Mouse (Mus musculus) liver, postnatal 0 days (tissue): ENCODE results near the gene Gm20765.

Experiments
- CTCF ChIP-seq: sonication (generic); IDR thresholded peaks from 2 replicates; pipeline ENCODE4 v1.5.1; 2016; ENCODE audit warnings: antibody characterized with exemption, low read depth
- EP300 ChIP-seq: IDR thresholded peaks from 2 replicates; pipeline ENCODE4 v1.6.1; 2016; ENCODE audit warnings: antibody characterized with exemption, low read depth, mild to moderate bottlenecking

DNA sequence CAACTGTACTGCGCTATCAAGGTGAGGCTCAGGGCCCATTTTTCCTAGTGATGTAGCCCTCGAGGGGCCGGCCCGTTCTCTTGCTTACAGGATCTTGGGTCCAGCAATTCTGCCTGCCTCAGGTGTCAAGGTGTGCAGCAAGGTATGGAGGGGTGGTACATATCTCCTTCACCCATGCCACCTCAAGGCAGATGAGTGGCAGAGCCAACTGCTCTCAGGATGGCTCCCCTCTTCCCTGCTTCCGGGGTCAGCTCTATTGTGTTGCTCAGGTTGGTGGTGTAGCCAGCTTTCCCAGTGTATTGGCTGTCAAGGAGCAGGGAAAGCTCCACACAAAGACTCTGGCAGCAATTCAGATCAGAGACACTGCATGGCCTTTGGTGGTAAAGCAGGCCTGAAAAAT is 29.2 kb downstream of the Gm20765 start:
- TF ChIP-seq CTCF (no peak), EP300 (no peak)
